Mouse (Mus musculus) embryonic facial prominence, embryonic 13.5 days (tissue): ENCODE measurements around the gene Syngr1. TPM values are rescaled to one million over a fixed set of nuclear protein-coding genes. Genes with fewer than 3 reads are reported as not detected.

Experiments
- ATAC-seq: fragments of 200-750 bp; cut with Nextera tagmentation; 2 replicates; pipeline ENCODE4 v1.8.0; 2017; ENCODE audit warnings: low read depth; ENCODE audit not compliant: insufficient number of reproducible peaks, insufficient read depth, low FRiP score, low TSS enrichment
- H3K27ac ChIP-seq: fragments of 300-500 bp; sonication (generic); 2 replicates; pipeline ENCODE4 v1.5.1; 2015; ENCODE audit warnings: moderate library complexity, mild to moderate bottlenecking, inconsistent platforms
- H3K27me3 ChIP-seq: fragments of 300-500 bp; sonication (generic); 2 replicates; pipeline ENCODE4 v1.6.1; 2015; ENCODE audit warnings: mild to moderate bottlenecking, inconsistent platforms
- H3K36me3 ChIP-seq: fragments of 300-500 bp; sonication (generic); 2 replicates; pipeline ENCODE4 v1.6.1; 2015; ENCODE audit warnings: mild to moderate bottlenecking, inconsistent platforms
- H3K4me1 ChIP-seq: fragments of 300-500 bp; sonication (generic); 2 replicates; pipeline ENCODE4 v1.6.1; 2015; ENCODE audit warnings: inconsistent platforms
- H3K4me2 ChIP-seq: fragments of 300-500 bp; sonication (generic); 2 replicates; pipeline ENCODE4 v1.6.1; 2015; ENCODE audit warnings: moderate library complexity, mild to moderate bottlenecking, inconsistent platforms
- H3K4me3 ChIP-seq: fragments of 300-500 bp; sonication (generic); 2 replicates; pipeline ENCODE4 v1.5.1; 2015; ENCODE audit warnings: mild to moderate bottlenecking, inconsistent platforms
- H3K9ac ChIP-seq: fragments of 300-500 bp; sonication (generic); 2 replicates; pipeline ENCODE4 v1.6.1; 2015; ENCODE audit warnings: mild to moderate bottlenecking, inconsistent platforms
- H3K9me3 ChIP-seq: fragments of 300-500 bp; sonication (generic); 2 replicates; pipeline ENCODE4 v1.6.1; 2016; ENCODE audit warnings: inconsistent platforms
- WGBS: fragments of 180-500 bp; shearing (Covaris S2); methylation state at CpG from one replicate; pipeline ENCODE4 v1.1.7; 2015; ENCODE audit warnings: mixed read lengths; 5-methylcytosine and 5-hydroxymethylcytosine counted together
- polyA plus RNA-seq: library from polyadenylated mRNA; unstranded; fragments of >200 nt; fragmentation: Nextera tagmentation; extraction: Ambion mirVana; gene quantifications from 2 replicates; pipeline ENCODE4 v1.2.1, GENCODE M21; 2015

Gene Syngr1
- polyA plus RNA-seq, 1 experiment from 2014 or later: 8.7 TPM

- H3K27ac ChIP-seq: no peak overlapping the region
- no peaks in the 10 kb centered on the region for H3K27me3 ChIP-seq
- H3K4me1 ChIP-seq: peaks cover 17% of the 10 kb centered on the region; the same call in 1 of the 2 replicates
- no peak overlapping the region for H3K4me2 ChIP-seq
- WGBS: 98% methylated on average over 2 of the region's 2 CpGs
- H3K9me3 ChIP-seq: 0 out of 2 replicates have a peak, but pooled peaks cover 3% of the 10 kb centered on the region
- H3K36me3 ChIP-seq: peaks cover 54% of the 10 kb centered on the region
- no peak overlapping the region for H3K9ac ChIP-seq
- no peak overlapping the region for H3K4me3 ChIP-seq
- ATAC-seq: no peak
These were observed 49.2 kb downstream of the Syngr1 start for GRCm38 (mm10) chr15:80140302-80140701.

GRCm38 (mm10) chr15:80140878-80141277, 49.7 kb downstream of the Syngr1 start:
- H3K27me3 ChIP-seq: no peaks in the 10 kb centered on the region
- no peak overlapping the region for H3K27ac ChIP-seq
- no peak overlapping the region for H3K9ac ChIP-seq
- H3K4me3 ChIP-seq: no peak overlapping the region
- H3K9me3 ChIP-seq: 0 out of 2 replicates have a peak, but pooled peaks cover 3% of the 10 kb centered on the region
- H3K36me3 ChIP-seq: peaks cover 54% of the 10 kb centered on the region
- WGBS: 94% methylated on average over 3 of the region's 3 CpGs
- H3K4me2 ChIP-seq: no peak overlapping the region
- H3K4me1 ChIP-seq: peaks cover 17% of the 10 kb centered on the region; the same call in 1 of the 2 replicates
- no peak for ATAC-seq

- H3K27me3 ChIP-seq: no peaks in the 10 kb centered on the region
- no peak overlapping the region for H3K4me3 ChIP-seq
- H3K27ac ChIP-seq: no peak overlapping the region
- no peak overlapping the region for H3K9ac ChIP-seq
- no peak for ATAC-seq
- 98% methylated on average over 3 of the region's 3 CpGs for WGBS
- no peak overlapping the region for H3K4me2 ChIP-seq
- peaks cover 43% of the 10 kb centered on the region for H3K36me3 ChIP-seq
- H3K4me1 ChIP-seq: peaks cover 17% of the 10 kb centered on the region; the same call in 1 of the 2 replicates
- H3K9me3 ChIP-seq: 0 out of 2 replicates have a peak, but pooled peaks cover 3% of the 10 kb centered on the region
These were observed 51.0 kb downstream of the Syngr1 start for GRCm38 (mm10) chr15:80142130-80142529.

GRCm38 (mm10) chr15:80143760-80144159, 52.6 kb downstream of the Syngr1 start:
- H3K9me3 ChIP-seq: 0 out of 2 replicates have a peak, but pooled peaks cover 3% of the 10 kb centered on the region
- H3K4me2 ChIP-seq: no peak overlapping the region
- peaks cover 50% of the 10 kb centered on the region for H3K36me3 ChIP-seq
- H3K9ac ChIP-seq: no peak overlapping the region
- ATAC-seq: no peak
- no peak overlapping the region for H3K27ac ChIP-seq
- H3K4me1 ChIP-seq: 0 out of 2 replicates have a peak, but pooled peaks cover 2% of the 10 kb centered on the region
- 96% methylated on average over 6 of the region's 6 CpGs for WGBS
- no peak overlapping the region for H3K4me3 ChIP-seq
- H3K27me3 ChIP-seq: no peaks in the 10 kb centered on the region

GRCm38 (mm10) chr15:80145397-80145796, 54.3 kb downstream of the Syngr1 start:
- 97% methylated on average over 5 of the region's 5 CpGs for WGBS
- Histone ChIP-seq H3K9ac (no peak overlapping the region), H3K27ac (no peak overlapping the region), H3K36me3 (peaks cover 60% of the 10 kb centered on the region), H3K4me3 (no peak overlapping the region), H3K9me3 (0 out of 2 replicates have a peak, but pooled peaks cover 3% of the 10 kb centered on the region), H3K27me3 (no peaks in the 10 kb centered on the region), H3K4me2 (no peak overlapping the region), H3K4me1 (no peaks in the 10 kb centered on the region)
- no peak for ATAC-seq

- H3K27me3 ChIP-seq: no peaks in the 10 kb centered on the region
- peaks cover 61% of the 10 kb centered on the region for H3K36me3 ChIP-seq
- H3K9me3 ChIP-seq: 0 out of 2 replicates have a peak, but pooled peaks cover 3% of the 10 kb centered on the region
- WGBS: 62% methylated on average over 6 of the region's 6 CpGs
- 0 out of 2 replicates have a peak overlapping the region, but pooled peaks have one; percentile 4 for H3K9ac ChIP-seq
- H3K4me2 ChIP-seq: no peak overlapping the region
- H3K27ac ChIP-seq: no peak overlapping the region
- H3K4me1 ChIP-seq: no peaks in the 10 kb centered on the region
- no peak for ATAC-seq
- no peak overlapping the region for H3K4me3 ChIP-seq
These were observed 55.0 kb downstream of the Syngr1 start for GRCm38 (mm10) chr15:80146153-80146552.

- Histone ChIP-seq H3K4me2 (no peak overlapping the region), H3K27ac (no peak overlapping the region), H3K4me1 (no peaks in the 10 kb centered on the region), H3K27me3 (no peaks in the 10 kb centered on the region), H3K36me3 (peaks cover 59% of the 10 kb centered on the region), H3K9ac (no peak overlapping the region), H3K9me3 (0 out of 2 replicates have a peak, but pooled peaks cover under 1% of the 10 kb centered on the region), H3K4me3 (no peak overlapping the region)
- 89% methylated on average over 14 of the region's 14 CpGs for WGBS
- no peak for ATAC-seq
These were observed 56.0 kb downstream of the Syngr1 start for GRCm38 (mm10) chr15:80147090-80147489.

GRCm38 (mm10) chr15:80147511-80147910, 56.4 kb downstream of the Syngr1 start:
- Histone ChIP-seq H3K36me3 (peaks cover 59% of the 10 kb centered on the region), H3K4me1 (no peaks in the 10 kb centered on the region), H3K27ac (no peak overlapping the region), H3K4me3 (no peak overlapping the region), H3K27me3 (no peaks in the 10 kb centered on the region), H3K9ac (no peak overlapping the region), H3K9me3 (no peaks in the 10 kb centered on the region), H3K4me2 (no peak overlapping the region)
- ATAC-seq: no peak
- 84% methylated on average over 5 of the region's 5 CpGs for WGBS

GRCm38 (mm10) chr15:80148565-80148964, 57.4 kb downstream of the Syngr1 start:
- WGBS: 87% methylated on average over 8 of the region's 8 CpGs
- H3K4me1 ChIP-seq: no peaks in the 10 kb centered on the region; the same call in 1 of the 2 replicates
- no peak for ATAC-seq
- H3K27me3 ChIP-seq: no peaks in the 10 kb centered on the region
- H3K27ac ChIP-seq: peak overlapping the region; percentile 7; the same call in 1 of the 2 replicates
- no peaks in the 10 kb centered on the region for H3K9me3 ChIP-seq
- no peak overlapping the region for H3K4me3 ChIP-seq
- H3K9ac ChIP-seq: no peak overlapping the region
- no peak overlapping the region for H3K4me2 ChIP-seq
- H3K36me3 ChIP-seq: peaks cover 63% of the 10 kb centered on the region

GRCm38 (mm10) chr15:80149517-80149916, 58.4 kb downstream of the Syngr1 start:
- peaks cover 68% of the 10 kb centered on the region for H3K36me3 ChIP-seq

GRCm38 (mm10) chr15:80152663-80153062, 61.5 kb downstream of the Syngr1 start:
- Histone ChIP-seq H3K36me3 (peaks cover 96% of the 10 kb centered on the region), H3K4me1 (no peaks in the 10 kb centered on the region; the same call in 1 of the 2 replicates), H3K9ac (0 out of 2 replicates have a peak overlapping the region, but pooled peaks have one; percentile 16), H3K4me2 (no peak overlapping the region), H3K27me3 (no peaks in the 10 kb centered on the region), H3K9me3 (no peaks in the 10 kb centered on the region), H3K4me3 (no peak overlapping the region), H3K27ac (0 out of 2 replicates have a peak overlapping the region, but pooled peaks have one; percentile 35)
- ATAC-seq: no peak; the same call in 1 of the 2 replicates
- WGBS: 81% methylated on average over 10 of the region's 10 CpGs

More at GRCm38 (mm10) chr15:80149517-80149916, 58.4 kb downstream of the Syngr1 start:
- Histone ChIP-seq H3K9me3 (no peaks in the 10 kb centered on the region), H3K27ac (no peak overlapping the region), H3K9ac (no peak overlapping the region), H3K4me1 (no peaks in the 10 kb centered on the region; the same call in 1 of the 2 replicates), H3K4me3 (no peak overlapping the region), H3K4me2 (no peak overlapping the region), H3K27me3 (no peaks in the 10 kb centered on the region)
- 86% methylated on average over 7 of the region's 7 CpGs for WGBS
- no peak for ATAC-seq

- no peak overlapping the region for H3K9ac ChIP-seq
- no peak for ATAC-seq
- H3K4me1 ChIP-seq: peaks cover 9% of the 10 kb centered on the region
- H3K27me3 ChIP-seq: no peaks in the 10 kb centered on the region
- no peaks in the 10 kb centered on the region for H3K9me3 ChIP-seq
- H3K27ac ChIP-seq: no peak overlapping the region
- H3K4me2 ChIP-seq: no peak overlapping the region
- H3K36me3 ChIP-seq: peaks cover 97% of the 10 kb centered on the region
- H3K4me3 ChIP-seq: no peak overlapping the region
- WGBS: 82% methylated on average over 11 of the region's 11 CpGs
These were observed 62.6 kb downstream of the Syngr1 start for GRCm38 (mm10) chr15:80153757-80154156.
